Mouse (Mus musculus) midbrain, embryonic 13.5 days (tissue): ENCODE results near the gene Tmem40. TPM values are rescaled to one million over a fixed set of nuclear protein-coding genes. Genes with fewer than 3 reads are reported as not detected.

Experiments
- microRNA-seq: library from miRNA; unstranded; fragments of <30 nt; microRNA quantifications from one replicate; pipeline ENCODE4, GENCODE M21; 2016
- polyA plus RNA-seq: library from polyadenylated mRNA; unstranded; fragments of >200 nt; fragmentation: Nextera tagmentation; extraction: Ambion mirVana; gene quantifications from 2 replicates; pipeline ENCODE4 v1.2.1, GENCODE M21; 2015

Tmem40 gene
- polyA plus RNA-seq, 1 experiment from 2014 or later, result 0.79 TPM

Small RNA genes within 50 kb of the gene (microRNA-seq; reads per million reads assigned to microRNA genes)
- not detected for gene Mir7660

Other genes with a start within 250 kb of the Tmem40 start
- 32.9 and 35.2 TPM in 2 replicates for gene Tsen2, start 217.7 kb downstream of the Tmem40 start, polyA plus RNA-seq
- gene Mkrn2os, start 169.8 kb downstream of the Tmem40 start, polyA plus RNA-seq, result 0.24 and 0.44 TPM in 2 replicates
- gene Mkrn2, start 160.5 kb downstream of the Tmem40 start, polyA plus RNA-seq, result 29.4 and 31.1 TPM in 2 replicates
- gene Raf1, start 85.8 kb downstream of the Tmem40 start, polyA plus RNA-seq, result 141 and 159 TPM in 2 replicates
- 16.4 and 18.5 TPM in 2 replicates for gene Cand2, start 12.1 kb upstream of the Tmem40 start, polyA plus RNA-seq
- 1,380 and 1,385 TPM in 2 replicates for gene Rpl32, start 46.3 kb upstream of the Tmem40 start, polyA plus RNA-seq
- gene Efcab12, start 76.0 kb upstream of the Tmem40 start, polyA plus RNA-seq, result 2.2 and 3.2 TPM in 2 replicates
- 14.5 and 14.9 TPM in 2 replicates for gene Mbd4, start 91.0 kb upstream of the Tmem40 start, polyA plus RNA-seq
- 25.8 and 28.8 TPM in 2 replicates for gene Ift122, start 91.1 kb upstream of the Tmem40 start, polyA plus RNA-seq
- 0.05 and 0.21 TPM in 2 replicates for gene Rho, start 169.3 kb upstream of the Tmem40 start, polyA plus RNA-seq
- not detected in 2 replicates for gene H1foo, start 182.5 kb upstream of the Tmem40 start, polyA plus RNA-seq
- gene Plxnd1, start 232.6 kb upstream of the Tmem40 start, polyA plus RNA-seq, result 6.5 and 8.2 TPM in 2 replicates